Mouse (Mus musculus): Measurements from ENCODE around the gene Crk.
A peak's percentile ranks its signal among the peaks of the same experiment; 100 is the strongest.

The Crk gene

GRCm38 (mm10) chr11:75655621-75656545 lies 23.2 kb upstream of the Crk start:
- DNase-seq (ENCODE audit: low spot score) = no peak

DNA sequence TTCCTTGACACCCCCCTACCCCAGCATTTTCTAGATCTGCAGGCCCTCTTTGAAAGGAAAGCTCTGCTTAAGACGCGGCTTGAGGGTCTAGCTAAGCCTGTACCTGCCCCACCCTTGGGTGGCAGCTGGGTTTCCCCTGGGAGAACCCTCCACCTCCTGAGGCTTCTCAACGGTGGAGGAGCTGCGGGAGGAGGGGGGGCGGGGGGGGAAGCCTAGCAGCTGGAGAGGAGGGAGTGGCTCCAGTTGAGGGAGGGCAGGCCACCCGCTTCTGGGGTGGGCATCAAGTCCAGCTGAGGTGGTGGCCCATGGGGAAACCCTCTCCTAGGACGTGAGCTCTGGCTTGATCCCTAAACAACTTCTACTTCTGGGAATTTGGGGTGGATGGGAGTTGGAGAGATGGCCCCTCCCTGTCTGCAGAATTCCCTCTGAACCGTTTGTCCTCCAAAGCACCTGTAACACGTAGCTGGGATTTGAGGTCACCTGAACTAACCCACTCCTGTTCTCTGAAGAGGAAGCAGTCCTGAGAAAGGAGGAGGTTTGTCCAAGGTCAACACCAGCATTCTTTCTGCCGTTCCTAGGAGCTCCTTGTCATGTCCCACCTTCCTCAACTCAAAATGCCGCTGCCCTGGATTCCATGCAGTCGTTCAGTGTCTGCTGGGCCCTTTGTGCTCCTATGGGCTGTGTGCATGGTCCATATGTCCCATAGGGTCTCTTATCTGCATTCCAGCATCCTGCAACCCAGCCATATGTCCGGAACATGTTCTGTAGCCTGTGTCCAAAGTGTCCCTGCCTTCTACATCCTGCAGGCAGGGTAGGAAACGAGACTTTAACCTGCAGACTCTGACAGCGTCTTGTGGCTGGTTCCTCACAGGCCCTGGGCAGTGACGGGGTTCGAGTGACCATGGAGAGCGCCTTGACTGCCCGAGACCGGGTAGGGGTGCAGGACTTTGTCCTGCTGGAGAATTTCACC lies 22.2 kb upstream of the Crk start:
- no peak for DNase-seq (ENCODE audit: low spot score)

- no peak for DNase-seq (ENCODE audit: low spot score)
Measured at GRCm38 (mm10) chr11:75657841-75658240, 21.2 kb upstream of the Crk start.

DNA sequence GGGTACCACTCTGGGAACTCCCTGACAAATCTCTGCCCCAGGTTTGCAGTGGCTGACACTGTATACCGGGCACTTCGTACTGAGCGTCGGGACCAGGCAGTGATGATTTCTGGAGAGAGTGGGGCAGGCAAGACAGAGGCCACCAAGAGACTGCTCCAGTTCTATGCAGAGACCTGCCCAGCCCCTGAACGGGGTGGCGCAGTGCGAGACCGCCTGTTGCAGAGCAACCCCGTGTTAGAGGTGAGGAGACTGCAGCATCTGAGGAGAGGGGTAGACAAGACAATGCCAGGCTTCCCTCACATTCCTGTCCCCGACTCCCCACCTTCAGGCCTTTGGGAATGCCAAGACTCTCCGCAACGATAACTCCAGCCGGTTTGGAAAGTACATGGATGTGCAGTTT lies 20.7 kb upstream of the Crk start:
- no peak for DNase-seq (ENCODE audit: low spot score)

- DNase-seq (ENCODE audit: low spot score) = no peak
Measured at GRCm38 (mm10) chr11:75658996-75659750, 19.9 kb upstream of the Crk start.

- DNase-seq (ENCODE audit: low spot score) = no peak
Measured at GRCm38 (mm10) chr11:75660081-75660590, 18.9 kb upstream of the Crk start.

DNA sequence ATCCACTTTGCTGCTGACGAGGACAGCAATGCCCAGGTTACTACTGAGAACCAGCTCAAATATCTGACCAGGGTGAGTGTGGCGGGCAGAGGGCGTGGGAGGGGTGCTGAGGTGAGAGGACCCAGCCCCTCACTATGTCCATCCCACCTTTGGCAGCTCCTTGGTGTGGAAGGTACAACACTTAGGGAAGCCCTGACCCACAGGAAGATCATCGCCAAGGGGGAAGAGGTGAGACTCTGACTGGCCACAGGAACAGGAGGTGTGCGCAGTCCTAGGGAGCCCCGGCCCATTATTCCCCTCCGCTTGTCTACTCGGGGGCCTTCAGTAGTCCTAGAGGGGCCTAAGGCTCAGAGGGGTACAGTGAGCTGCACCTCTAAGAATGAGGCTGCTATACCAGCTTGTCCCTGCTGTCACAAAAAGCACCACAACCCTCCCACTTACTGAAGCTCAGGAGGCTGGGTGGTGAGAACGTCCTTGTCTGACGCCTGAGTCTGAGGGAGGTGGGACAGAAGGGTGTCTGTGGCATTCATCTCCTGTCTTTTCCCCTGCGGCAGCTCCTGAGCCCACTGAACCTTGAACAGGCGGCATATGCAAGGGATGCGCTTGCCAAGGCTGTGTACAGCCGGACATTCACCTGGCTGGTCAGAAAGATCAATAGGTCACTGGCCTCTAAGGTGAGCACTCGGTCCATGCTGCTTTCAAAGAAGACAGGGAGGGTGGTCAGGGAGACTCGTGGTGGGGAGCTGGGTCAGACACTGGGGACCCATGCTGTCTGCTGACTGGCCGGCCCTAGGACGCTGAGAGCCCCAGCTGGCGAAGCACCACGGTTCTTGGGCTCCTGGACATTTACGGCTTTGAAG lies 17.9 kb upstream of the Crk start:
- DNase-seq (ENCODE audit: low spot score) = no peak

DNA sequence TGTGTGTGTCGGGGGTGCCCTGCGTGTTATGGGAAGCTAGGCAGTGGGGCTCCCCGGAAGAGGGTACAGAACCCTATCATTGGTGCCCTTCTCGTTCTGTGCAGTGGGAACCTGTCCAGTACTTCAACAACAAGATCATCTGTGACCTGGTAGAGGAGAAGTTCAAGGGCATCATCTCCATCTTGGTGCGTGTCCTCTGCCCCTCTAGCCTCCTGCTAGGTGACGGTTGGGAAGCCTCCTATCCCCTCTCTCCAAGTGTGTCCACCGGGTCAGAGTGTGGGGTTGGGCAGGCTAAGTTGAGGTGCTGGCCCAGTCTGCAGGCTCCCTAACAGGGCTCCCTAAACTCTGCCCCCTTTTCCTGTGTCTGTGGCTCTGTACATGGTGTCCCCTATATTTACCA lies 16.9 kb upstream of the Crk start:
- no peak for DNase-seq (ENCODE audit: low spot score)

DNA sequence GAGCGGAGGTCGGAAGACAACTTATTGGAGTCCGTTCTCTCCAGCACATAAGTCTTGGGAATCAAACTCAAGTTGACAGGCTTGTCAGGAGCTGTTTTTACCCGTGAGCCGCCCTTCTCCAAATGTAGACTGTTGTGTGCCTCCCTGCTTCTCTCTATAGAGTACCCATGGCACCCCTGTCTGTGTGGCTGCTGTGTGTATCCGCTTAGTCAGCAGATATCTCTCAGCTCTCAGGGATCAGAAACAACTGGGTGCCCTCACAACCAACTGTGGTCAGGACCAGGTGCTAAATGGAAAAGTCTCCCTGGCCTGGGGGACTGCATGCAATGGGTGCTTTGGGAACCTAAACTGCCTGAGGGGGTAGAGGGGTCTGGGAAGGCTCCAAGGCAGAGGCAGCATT lies 12.8 kb upstream of the Crk start:
- no peak for DNase-seq (ENCODE audit: low spot score)

GRCm38 (mm10) chr11:75668621-75669020 lies 10.4 kb upstream of the Crk start:
- DNase-seq (ENCODE audit: low spot score) = no peak

- no peak for DNase-seq (ENCODE audit: low spot score)
Measured at GRCm38 (mm10) chr11:75669176-75669852, 9.7 kb upstream of the Crk start.

DNA sequence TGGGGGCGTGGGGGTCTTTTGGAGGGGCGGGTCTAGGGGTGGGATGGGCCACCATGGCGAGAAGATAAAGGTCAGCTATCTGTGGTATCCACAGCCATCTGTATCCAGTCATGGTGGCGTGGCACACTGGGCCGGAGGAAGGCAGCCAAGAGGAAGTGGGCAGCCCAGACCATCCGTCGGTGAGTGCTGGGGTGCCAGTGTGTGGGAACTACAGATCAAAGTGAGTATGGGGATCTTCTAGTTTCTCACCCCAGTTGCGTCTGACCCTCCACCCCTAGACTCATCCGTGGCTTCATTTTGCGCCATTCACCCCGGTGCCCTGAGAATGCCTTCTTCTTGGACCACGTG lies 9.2 kb upstream of the Crk start:
- DNase-seq (ENCODE audit: low spot score) = no peak

GRCm38 (mm10) chr11:75671426-75672180 lies 7.5 kb upstream of the Crk start:
- no peak for DNase-seq (ENCODE audit: low spot score)

DNA sequence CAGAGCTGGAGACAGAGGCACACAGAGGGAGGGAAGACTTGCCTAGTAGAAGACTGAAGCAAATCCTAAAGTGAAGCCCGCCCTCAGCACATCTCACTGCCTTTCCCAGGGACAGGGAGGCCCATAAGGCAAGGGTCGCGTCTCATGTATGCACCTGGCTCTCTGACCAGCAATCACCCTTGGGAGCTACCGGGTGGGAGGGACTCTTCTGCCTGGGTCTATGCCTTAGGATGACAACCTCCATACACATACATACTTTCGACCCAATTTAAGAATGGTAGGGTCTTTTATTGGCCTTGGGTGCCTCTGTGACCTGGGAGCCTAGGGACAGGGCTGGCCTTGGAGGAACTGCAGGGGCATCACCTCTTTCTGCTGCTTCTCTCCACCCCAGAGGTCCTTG lies 5.6 kb upstream of the Crk start:
- no peak for DNase-seq (ENCODE audit: low spot score)

DNA sequence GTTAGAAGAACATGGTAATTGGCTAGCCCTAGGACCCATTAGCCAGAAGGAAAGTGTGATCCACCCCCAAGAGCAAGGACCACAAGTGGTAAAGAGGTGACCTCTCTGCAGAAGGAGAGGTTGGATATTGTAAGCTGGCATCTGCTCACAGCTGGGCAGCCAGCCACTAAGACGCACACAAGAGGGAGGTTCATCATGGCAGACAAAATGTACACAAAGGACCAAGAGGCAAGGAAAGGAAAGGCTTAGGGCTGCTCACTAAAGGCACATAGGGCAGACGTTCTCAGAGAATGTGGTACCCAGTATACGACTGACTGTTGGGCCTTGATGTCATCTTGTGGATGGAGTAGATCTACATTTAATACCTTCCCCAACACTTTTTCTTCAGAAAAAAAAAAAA lies 4.2 kb upstream of the Crk start:
- DNase-seq (ENCODE audit: low spot score) = no peak

DNA sequence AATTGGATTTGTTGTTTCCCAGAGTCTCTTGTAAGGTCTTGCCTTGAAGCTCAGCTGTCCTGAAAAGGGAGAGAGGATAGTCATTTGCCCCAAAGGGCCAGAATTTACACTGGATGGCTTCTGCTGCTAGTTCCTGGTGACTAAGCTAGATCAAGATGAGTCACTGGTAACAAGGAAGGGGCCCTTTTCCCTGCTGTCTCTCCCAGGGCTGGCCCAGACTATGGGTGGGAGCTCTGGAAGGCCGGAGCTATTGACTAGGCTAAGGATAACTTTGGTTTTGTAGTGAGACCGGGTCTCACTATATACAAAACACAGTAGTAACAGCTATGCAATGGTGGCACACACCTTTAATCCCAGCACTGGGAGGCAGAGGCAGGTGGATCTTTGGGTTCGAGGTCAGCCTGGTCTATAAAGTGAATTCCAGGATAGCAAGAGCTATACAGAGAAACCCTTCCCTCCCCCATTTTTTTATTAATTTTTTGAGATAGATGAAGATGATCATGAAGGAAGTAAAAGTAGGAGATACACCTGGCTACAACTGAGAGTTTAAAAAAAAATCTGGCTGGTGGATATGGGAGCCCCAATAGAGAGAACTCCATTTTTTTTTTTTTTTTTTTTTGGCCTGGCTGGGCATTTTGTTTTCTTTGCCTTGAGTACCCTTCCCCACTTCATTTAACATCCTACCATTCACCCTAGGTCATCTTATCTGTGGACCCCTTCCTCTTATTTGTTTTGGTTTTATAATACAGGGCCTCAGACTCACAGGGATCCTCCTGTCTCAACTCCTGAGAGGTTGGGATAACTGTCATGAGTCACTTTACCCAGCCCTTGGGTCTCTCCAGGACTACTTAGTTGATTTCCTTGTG lies 945 bp upstream of the Crk start:
- no peak for DNase-seq (ENCODE audit: low spot score)

DNA sequence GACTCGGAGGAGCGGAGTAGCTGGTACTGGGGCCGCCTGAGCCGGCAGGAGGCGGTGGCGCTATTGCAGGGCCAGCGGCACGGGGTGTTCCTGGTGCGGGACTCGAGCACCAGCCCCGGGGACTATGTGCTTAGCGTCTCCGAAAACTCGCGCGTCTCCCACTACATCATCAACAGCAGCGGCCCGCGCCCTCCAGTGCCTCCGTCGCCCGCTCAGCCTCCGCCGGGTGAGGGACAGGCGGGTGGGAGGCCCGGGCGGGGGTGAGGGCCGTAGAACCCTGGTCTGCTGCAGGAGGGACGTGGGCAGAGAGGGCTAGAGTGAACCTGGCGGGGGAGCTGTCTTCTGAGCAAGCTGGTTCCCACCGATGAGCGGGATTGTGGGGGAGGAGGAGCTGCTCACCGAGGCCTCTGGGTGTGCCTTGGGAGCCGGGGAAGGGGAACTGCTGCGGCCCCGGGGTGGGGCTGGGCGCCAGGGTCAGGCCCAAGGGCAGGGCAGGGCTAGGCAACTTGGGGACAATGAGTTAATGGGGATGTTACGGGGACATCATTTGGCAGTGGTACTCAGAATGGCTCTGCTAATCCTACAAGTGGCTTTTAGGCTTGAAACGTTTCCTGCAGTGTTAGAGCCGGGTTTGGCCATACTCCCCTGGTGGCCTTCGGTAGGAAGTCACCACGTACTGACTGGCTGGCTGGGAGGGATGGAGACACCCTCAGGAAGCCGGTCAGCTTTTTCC lies 546 bp downstream of the Crk start:
- peak; percentile 54 for DNase-seq (ENCODE audit: low spot score)

DNA sequence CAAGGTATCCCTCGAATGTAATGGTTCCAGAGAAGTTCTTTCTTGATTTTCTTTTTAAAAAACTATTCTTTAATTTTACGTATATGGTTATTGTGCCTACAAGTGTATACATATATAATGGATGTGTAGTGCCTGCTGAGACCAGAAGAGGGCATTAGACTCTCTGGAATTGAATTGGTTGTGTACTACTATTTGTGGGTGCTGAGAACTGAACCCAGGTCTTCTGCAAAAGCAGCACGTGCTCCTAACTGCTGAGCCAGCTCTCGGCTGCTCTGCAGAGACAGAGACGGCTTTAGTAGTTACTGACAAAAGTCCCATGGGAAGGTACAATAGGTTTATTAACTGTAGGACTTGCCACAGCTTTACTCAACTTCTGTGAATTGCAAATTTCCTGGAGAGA lies 5.4 kb downstream of the Crk start:
- DNase-seq (ENCODE audit: low spot score) = no peak
